Mouse (Mus musculus) forebrain, embryonic 15.5 days (tissue): ENCODE data around the gene Rab24. TPM values are rescaled to one million over a fixed set of nuclear protein-coding genes. Genes with fewer than 3 reads are reported as not detected.

Source experiments
- ATAC-seq: fragments of 200-750 bp; cut with Nextera tagmentation; replicated peaks from 2 replicates; pipeline ENCODE4 v1.8.0; 2017; ENCODE audit warnings: mild to moderate bottlenecking, moderate TSS enrichment, moderate library complexity
- H3K27ac ChIP-seq: fragments of 300-500 bp; sonication (generic); replicated peaks from 2 replicates; pipeline ENCODE4 v1.5.1; 2015; ENCODE audit warnings: mild to moderate bottlenecking, inconsistent platforms
- H3K27me3 ChIP-seq: fragments of 300-500 bp; sonication (generic); 2 replicates; pipeline ENCODE4 v1.6.1; 2015; ENCODE audit warnings: inconsistent platforms
- H3K36me3 ChIP-seq: fragments of 300-500 bp; sonication (generic); 2 replicates; pipeline ENCODE4 v1.6.1; 2015; ENCODE audit warnings: mild to moderate bottlenecking, inconsistent platforms
- H3K4me1 ChIP-seq: fragments of 300-500 bp; sonication (generic); 2 replicates; pipeline ENCODE4 v1.6.1; 2015; ENCODE audit warnings: inconsistent platforms
- H3K4me2 ChIP-seq: fragments of 300-500 bp; sonication (generic); replicated peaks from 2 replicates; pipeline ENCODE4 v1.6.1; 2015; ENCODE audit warnings: mild to moderate bottlenecking, inconsistent platforms
- H3K4me3 ChIP-seq: fragments of 300-500 bp; sonication (generic); 2 replicates; pipeline ENCODE4 v1.5.1; 2015; ENCODE audit warnings: mild to moderate bottlenecking, inconsistent platforms
- H3K9ac ChIP-seq: fragments of 300-500 bp; sonication (generic); replicated peaks from 2 replicates; pipeline ENCODE4 v1.6.1; 2015; ENCODE audit warnings: mild to moderate bottlenecking, inconsistent platforms
- H3K9me3 ChIP-seq: fragments of 300-500 bp; sonication (generic); 2 replicates; pipeline ENCODE4 v1.6.1; 2016; ENCODE audit warnings: inconsistent platforms
- WGBS: fragments of 180-500 bp; shearing (Covaris S2); methylation state at CpG from one replicate; pipeline ENCODE4 v1.1.7; 2015; ENCODE audit warnings: mixed read lengths; 5-methylcytosine and 5-hydroxymethylcytosine counted together
- polyA plus RNA-seq: library from polyadenylated mRNA; unstranded; fragments of >200 nt; fragmentation: Nextera tagmentation; extraction: Ambion mirVana; gene quantifications from 2 replicates; pipeline ENCODE4 v1.2.1, GENCODE M21; 2015

The Rab24 gene
- polyA plus RNA-seq, 1 experiment from 2014 or later, result 118 TPM

DNA sequence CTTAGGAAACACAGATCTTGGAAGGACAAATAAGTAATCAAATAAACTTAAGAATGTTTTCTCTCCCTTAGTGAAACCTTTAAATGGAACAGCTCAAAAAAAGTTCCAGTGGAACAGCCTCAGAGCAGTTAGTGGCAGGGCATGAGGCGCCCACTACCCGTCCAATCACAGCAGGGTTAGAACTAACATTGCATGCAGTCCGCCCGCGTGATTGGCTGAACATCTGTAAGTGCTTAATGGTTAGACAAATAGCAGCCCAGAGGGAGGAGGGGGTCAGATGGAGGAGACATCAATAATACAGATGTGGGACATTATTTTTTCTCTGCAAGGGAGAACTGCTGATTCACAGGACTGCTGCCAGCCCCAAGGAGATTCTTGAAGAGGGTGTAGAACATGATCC, 44.5 kb downstream of the Rab24 start:
- H3K4me3 ChIP-seq, result no peak overlapping the region
- no peak overlapping the region for H3K27ac ChIP-seq
- no peak overlapping the region for H3K4me2 ChIP-seq
- no peaks in the 10 kb centered on the region for H3K9me3 ChIP-seq
- peaks cover 51% of the 10 kb centered on the region for H3K36me3 ChIP-seq
- ATAC-seq, result no peak
- H3K9ac ChIP-seq, result no peak overlapping the region
- WGBS, result 87% methylated on average over 5 of the region's 5 CpGs
- no peaks in the 10 kb centered on the region for H3K27me3 ChIP-seq
- H3K4me1 ChIP-seq, result no peaks in the 10 kb centered on the region

Other genes starting within 250 kb of the Rab24 start
- 21.9 and 23.9 TPM in 2 replicates for gene Uimc1, start 221.6 kb downstream of the Rab24 start, polyA plus RNA-seq
- gene Zfp346, start 216.6 kb downstream of the Rab24 start, polyA plus RNA-seq, result 25.5 and 26.2 TPM in 2 replicates
- not detected in 2 replicates for gene Gm17617, start 188.4 kb downstream of the Rab24 start, polyA plus RNA-seq
- gene Fgfr4, start 169.3 kb downstream of the Rab24 start, polyA plus RNA-seq, result 0.51 and 1.1 TPM in 2 replicates
- 59.3 and 59.5 TPM in 2 replicates for gene Nsd1, start 112.2 kb downstream of the Rab24 start, polyA plus RNA-seq
- gene Prelid1, start 1.4 kb downstream of the Rab24 start, polyA plus RNA-seq, result 303 and 314 TPM in 2 replicates
- 28.9 and 30.0 TPM in 2 replicates for gene Mxd3, start 7.9 kb upstream of the Rab24 start, polyA plus RNA-seq
- 56.7 and 58.0 TPM in 2 replicates for gene Lman2, start 40.8 kb upstream of the Rab24 start, polyA plus RNA-seq
- gene Rgs14, start 47.8 kb upstream of the Rab24 start, polyA plus RNA-seq, result 0.37 and 0.81 TPM in 2 replicates
- not detected in 2 replicates for gene Slc34a1, start 76.2 kb upstream of the Rab24 start, polyA plus RNA-seq
- gene Pfn3, start 93.3 kb upstream of the Rab24 start, polyA plus RNA-seq, result 0.63 TPM in 1 of 2 replicates, not detected in the other
- 0.09 TPM in 1 of 2 replicates, not detected in the other for gene F12, start 104.8 kb upstream of the Rab24 start, polyA plus RNA-seq
- 46.1 and 47.6 TPM in 2 replicates for gene Grk6, start 123.1 kb upstream of the Rab24 start, polyA plus RNA-seq
- gene Prr7, start 142.3 kb upstream of the Rab24 start, polyA plus RNA-seq, result 3.2 and 3.4 TPM in 2 replicates
- gene Dbn1, start 166.2 kb upstream of the Rab24 start, polyA plus RNA-seq, result 732 and 750 TPM in 2 replicates
- 135 and 138 TPM in 2 replicates for gene Pdlim7, start 191.7 kb upstream of the Rab24 start, polyA plus RNA-seq
- gene Dok3, start 207.3 kb upstream of the Rab24 start, polyA plus RNA-seq, result 3.6 and 4.0 TPM in 2 replicates
- gene Ddx41, start 214.7 kb upstream of the Rab24 start, polyA plus RNA-seq, result 67.2 and 68.4 TPM in 2 replicates
- gene Fam193b, start 249.2 kb upstream of the Rab24 start, polyA plus RNA-seq, result 62.4 and 64.3 TPM in 2 replicates